ENCODE assay signal across 31 mouse cellular contexts in genomic region chr8:94192926-94193325, GRCm38 (mm10). TPM values are rescaled to one million over a fixed set of nuclear protein-coding genes. Genes with fewer than 3 reads are reported as not detected.
DNase-seq lines count a peak whose midpoint lies in the region; ATAC-seq and TF ChIP-seq lines count a peak whose summit lies in the region.
"Had no signal": no experiment of that assay in that cellular context is flagged by ENCODE, and none has a peak within 500 bp of the region (broad histone marks: within the 10 kb centered on the region; RNA-seq: fewer than 3 reads in every experiment).

No protein-coding gene starts in this region.

- intact Hi-C loops in gastrocnemius, postnatal 14 days (cut with DNase I; ENCODE audit: low total_unique reads): no loop called here

- H3K4me2 ChIP-seq in forebrain, embryonic 14.5 days (ENCODE audit: low read length): no peak overlapping the region
- no peak overlapping the region for H3K4me2 ChIP-seq in forebrain, embryonic 16.5 days (ENCODE audit: low read length)
- H3K4me2 ChIP-seq: lung, embryonic 14.5 days; midbrain, embryonic 15.5 days had no signal

- H3K27me3 ChIP-seq in forebrain, embryonic 14.5 days (replicated peaks; ENCODE audit: control insufficient read depth, insufficient read depth, low read length): no peaks in the 10 kb centered on the region
- H3K27me3 ChIP-seq in forebrain, embryonic 16.5 days (replicated peaks; ENCODE audit: control insufficient read depth, insufficient read depth, low read length): no peaks in the 10 kb centered on the region

- H3K4me3 ChIP-seq in forebrain, embryonic 14.5 days (ENCODE audit: low read depth, low read length): no peak overlapping the region
- no peak overlapping the region for H3K4me3 ChIP-seq in forebrain, embryonic 16.5 days (replicated peaks; ENCODE audit: low read length)
- no peak overlapping the region for H3K4me3 ChIP-seq in lung, adult 2 months (replicated peaks; ENCODE audit: extremely low read depth, low read depth, low read length)
- H3K4me3 ChIP-seq: erythroblast, embryonic 14.5 days; heart, embryonic 10.5 days; hindbrain, embryonic 10.5 days; midbrain, embryonic 15.5 days; myocyte had no signal

- ATAC-seq in forebrain, embryonic 14.5 days: no peak
- no peak for ATAC-seq in forebrain, embryonic 16.5 days
- no peak for ATAC-seq in CD4-positive, CD25-positive, alpha-beta regulatory T cell, adult 4 months
- ATAC-seq: forebrain, postnatal 0 days; hindbrain, postnatal 0 days; intestine, postnatal 0 days; midbrain, embryonic 15.5 days had no signal

- H3K4me1 ChIP-seq in forebrain, embryonic 14.5 days (ENCODE audit: control insufficient read depth, insufficient read depth, low read length): peaks cover 4% of the 10 kb centered on the region
- H3K4me1 ChIP-seq in forebrain, embryonic 16.5 days (replicated peaks; ENCODE audit: control insufficient read depth, insufficient read depth, low read length): peaks cover 7% of the 10 kb centered on the region; the same call in 1 of the 2 replicates
- peaks cover 4% of the 10 kb centered on the region for H3K4me1 ChIP-seq in lung, adult 2 months (ENCODE audit: control insufficient read depth, insufficient read depth, low read length)
- H3K4me1 ChIP-seq: midbrain, embryonic 15.5 days had no signal

- no peak for TF ChIP-seq CTCF in lung, adult 2 months (IDR thresholded peaks at IDR 0.05; ENCODE audit: insufficient read depth, low read length)

- H3K9ac ChIP-seq in forebrain, embryonic 14.5 days (ENCODE audit: low read length): no peak overlapping the region
- no peak overlapping the region for H3K9ac ChIP-seq in forebrain, embryonic 16.5 days (replicated peaks; ENCODE audit: low read depth, low read length)
- H3K9ac ChIP-seq: forebrain, postnatal 0 days; lung, embryonic 14.5 days; midbrain, embryonic 15.5 days had no signal

- TF ChIP-seq POLR2A in lung, adult 2 months (IDR thresholded peaks at IDR 0.05; ENCODE audit: borderline replicate concordance, extremely low read depth, low read depth, low read length): no peak

- H3K36me3 ChIP-seq in forebrain, embryonic 14.5 days (ENCODE audit: control insufficient read depth, insufficient read depth, low read length): no peaks in the 10 kb centered on the region
- H3K36me3 ChIP-seq in forebrain, embryonic 16.5 days (ENCODE audit: control insufficient read depth, insufficient read depth): no peaks in the 10 kb centered on the region
- H3K36me3 ChIP-seq: heart, embryonic 10.5 days; hindbrain, embryonic 10.5 days; midbrain, embryonic 15.5 days had no signal

- no peaks in the 10 kb centered on the region for H3K9me3 ChIP-seq in forebrain, embryonic 14.5 days (replicated peaks; ENCODE audit: control insufficient read depth, low read length)
- H3K9me3 ChIP-seq in forebrain, embryonic 16.5 days (ENCODE audit: control insufficient read depth, low read length): no peaks in the 10 kb centered on the region
- H3K9me3 ChIP-seq: heart, embryonic 10.5 days; hindbrain, embryonic 10.5 days; midbrain, embryonic 15.5 days had no signal

- no peak overlapping the region for H3K27ac ChIP-seq in forebrain, embryonic 14.5 days (ENCODE audit: low read depth, low read length)
- H3K27ac ChIP-seq in forebrain, embryonic 16.5 days (ENCODE audit: low read length): no peak overlapping the region
- H3K27ac ChIP-seq: heart, embryonic 10.5 days; hindbrain, embryonic 10.5 days; hindbrain, postnatal 0 days; midbrain, embryonic 15.5 days had no signal

- WGBS in forebrain, embryonic 14.5 days: 32% methylated on average over 1 of the region's 1 CpGs
- 50% methylated on average over 1 of the region's 1 CpGs for WGBS in forebrain, embryonic 16.5 days
- WGBS in lung, adult 2 months: 70% methylated on average over 1 of the region's 1 CpGs

- DNase-seq in forebrain, embryonic 14.5 days (ENCODE audit: low spot score): peak; percentile 57
- DNase-seq in lung, adult 18-20 months: peak; percentile 58 to 64
- DNase-seq in lung, adult 2 months: no peak
- peak; percentile 55 for DNase-seq in adipocyte (ENCODE audit: low spot score)
- DNase-seq in gastrocnemius, postnatal 14 days: peak; percentile 55
- DNase-seq in urinary bladder, adult 2 months (ENCODE audit: low spot score): no peak
- DNase-seq: adrenal gland, adult 2 months; cerebellum, adult 11-12 months; cerebellum, postnatal 25 days; forebrain, postnatal 0 days; kidney, postnatal 10 days; lung, embryonic 14.5 days; thymus, postnatal 4 days had no signal

RNA-seq across cellular contexts. Expression of gene Mt1, which starts 14.0 kb away (rescaled TPM):
- polyA plus RNA-seq in forebrain, embryonic 14.5 days (2014; fragmentation: Nextera tagmentation; extraction: Ambion mirVana): 77.2 and 110 TPM in 2 replicates
- 75.0 and 96.2 TPM in 2 replicates for polyA plus RNA-seq in forebrain, embryonic 16.5 days (2015; fragmentation: Nextera tagmentation; extraction: Ambion mirVana)
- polyA plus RNA-seq in lung, adult 2 months (2012; rRNA removed): 417 and 493 TPM in 2 replicates
- total RNA-seq in gastrocnemius, postnatal 14 days (2021): 100 to 1,000 TPM in 1 of 2 experiments, 10 to 100 TPM in 1; 18.6 to 129 TPM
- polyA plus RNA-seq in CD4-positive, CD25-positive, alpha-beta regulatory T cell, adult 4 months (2017; shearing (Covaris generic)): 1 to 10 TPM; 3.5 to 4.2 TPM
- 256 and 257 TPM in 2 replicates for polyA plus RNA-seq in urinary bladder, adult 2 months (2012; rRNA removed)

RNA-seq across cellular contexts. Expression of gene Mt2, which starts 20.5 kb away (rescaled TPM):
- 29.4 and 47.5 TPM in 2 replicates for polyA plus RNA-seq in forebrain, embryonic 14.5 days (2014; fragmentation: Nextera tagmentation; extraction: Ambion mirVana)
- 30.4 and 42.4 TPM in 2 replicates for polyA plus RNA-seq in forebrain, embryonic 16.5 days (2015; fragmentation: Nextera tagmentation; extraction: Ambion mirVana)
- 32.2 and 56.0 TPM in 2 replicates for polyA plus RNA-seq in lung, adult 2 months (2012; rRNA removed)
- 100 to 1,000 TPM in 1 of 2 experiments, 10 to 100 TPM in 1; 20.2 to 206 TPM for total RNA-seq in gastrocnemius, postnatal 14 days (2021)
- not detected for polyA plus RNA-seq in CD4-positive, CD25-positive, alpha-beta regulatory T cell, adult 4 months (2017; shearing (Covaris generic))
- polyA plus RNA-seq in urinary bladder, adult 2 months (2012; rRNA removed): 100.0 and 101 TPM in 2 replicates

RNA-seq across cellular contexts. Expression of gene Nup93, which starts 21.4 kb away (rescaled TPM):
- 65.2 and 72.6 TPM in 2 replicates for polyA plus RNA-seq in forebrain, embryonic 14.5 days (2014; fragmentation: Nextera tagmentation; extraction: Ambion mirVana)
- polyA plus RNA-seq in forebrain, embryonic 16.5 days (2015; fragmentation: Nextera tagmentation; extraction: Ambion mirVana): 63.8 and 66.7 TPM in 2 replicates
- 10.7 and 15.9 TPM in 2 replicates for polyA plus RNA-seq in lung, adult 2 months (2012; rRNA removed)
- total RNA-seq in gastrocnemius, postnatal 14 days (2021): 10 to 100 TPM in 1 of 2 experiments, 1 to 10 TPM in 1; 10.0 to 13.2 TPM
- polyA plus RNA-seq in CD4-positive, CD25-positive, alpha-beta regulatory T cell, adult 4 months (2017; shearing (Covaris generic)): 10 to 100 TPM; 26.4 to 51.6 TPM
- polyA plus RNA-seq in urinary bladder, adult 2 months (2012; rRNA removed): 32.1 and 36.8 TPM in 2 replicates

RNA-seq across cellular contexts. Expression of gene Mt3, which starts 40.5 kb away (rescaled TPM):
- polyA plus RNA-seq in forebrain, embryonic 14.5 days (2014; fragmentation: Nextera tagmentation; extraction: Ambion mirVana): 237 and 306 TPM in 2 replicates
- 191 and 212 TPM in 2 replicates for polyA plus RNA-seq in forebrain, embryonic 16.5 days (2015; fragmentation: Nextera tagmentation; extraction: Ambion mirVana)
- polyA plus RNA-seq in lung, adult 2 months (2012; rRNA removed): 1.4 and 1.6 TPM in 2 replicates
- 10 to 100 TPM in 1 of 2 experiments, 1 to 10 TPM in 1; 5.8 to 11.2 TPM for total RNA-seq in gastrocnemius, postnatal 14 days (2021)
- not detected for polyA plus RNA-seq in CD4-positive, CD25-positive, alpha-beta regulatory T cell, adult 4 months (2017; shearing (Covaris generic))
- 1.6 and 3.5 TPM in 2 replicates for polyA plus RNA-seq in urinary bladder, adult 2 months (2012; rRNA removed)
- total RNA-seq: liver, adult 2 months; megakaryocyte progenitor cell, adult 5-6 weeks had no signal
- polyA plus RNA-seq: erythroblast, embryonic 14.5 days; liver, adult 2 months; spleen, adult 2 months had no signal

RNA-seq across cellular contexts. Expression of gene Mt4, which starts 55.9 kb away (rescaled TPM):
- polyA plus RNA-seq in forebrain, embryonic 14.5 days (2014; fragmentation: Nextera tagmentation; extraction: Ambion mirVana): not detected in 2 replicates
- polyA plus RNA-seq in forebrain, embryonic 16.5 days (2015; fragmentation: Nextera tagmentation; extraction: Ambion mirVana): not detected in 2 replicates
- 935 TPM in 1 of 2 replicates, not detected in the other for polyA plus RNA-seq in lung, adult 2 months (2012; rRNA removed)
- not detected for total RNA-seq in gastrocnemius, postnatal 14 days (2021)
- not detected for polyA plus RNA-seq in CD4-positive, CD25-positive, alpha-beta regulatory T cell, adult 4 months (2017; shearing (Covaris generic))
- polyA plus RNA-seq in urinary bladder, adult 2 months (2012; rRNA removed): not detected in 2 replicates
- total RNA-seq: adrenal gland, adult 2 months; forebrain, postnatal 0 days; hindbrain, postnatal 0 days; layer of hippocampus, adult 8-10 months; left cerebral cortex, adult 18-20 months; left cerebral cortex, postnatal 36 days; liver, adult 2 months; megakaryocyte progenitor cell, adult 5-6 weeks had no signal
- polyA plus RNA-seq: adrenal gland, adult 2 months; erythroblast, embryonic 14.5 days; forebrain, postnatal 0 days; heart, embryonic 10.5 days; heart, postnatal 0 days; hindbrain, embryonic 10.5 days; hindbrain, postnatal 0 days; liver, adult 2 months; lung, embryonic 14.5 days; midbrain, embryonic 15.5 days; myocyte; neural tube, embryonic 14.5 days; spleen, adult 2 months; stomach, embryonic 14.5 days had no signal

Comparison
In these comparisons a context has a peak if more than half of its experiments do, and no peak if none do; other contexts are left out.
1. DNase-seq: peak in forebrain, embryonic 14.5 days (single experiment), lung, adult 18-20 months (2 of 2), adipocyte (single experiment) and gastrocnemius, postnatal 14 days (single experiment); none in lung, adult 2 months (single experiment) and urinary bladder, adult 2 months (single experiment).
2. RNA of gene Mt1, which starts 14.0 kb away (polyA plus RNA-seq): 417 to 493 TPM in lung, adult 2 months, 256 to 257 TPM in urinary bladder, adult 2 months, 77.2 to 110 TPM in forebrain, embryonic 14.5 days and 75.0 to 96.2 TPM in forebrain, embryonic 16.5 days; 3.5 to 4.2 TPM in CD4-positive, CD25-positive, alpha-beta regulatory T cell, adult 4 months; every median in the first group is over 10 times any median in the second.
3. RNA of gene Mt2, which starts 20.5 kb away (polyA plus RNA-seq): 100.0 to 101 TPM in urinary bladder, adult 2 months, 32.2 to 56.0 TPM in lung, adult 2 months, 29.4 to 47.5 TPM in forebrain, embryonic 14.5 days and 30.4 to 42.4 TPM in forebrain, embryonic 16.5 days; not detected in CD4-positive, CD25-positive, alpha-beta regulatory T cell, adult 4 months; every median in the first group is over 10 times any median in the second.